Mouse (Mus musculus): ENCODE measurements at regions not wholly inside any gene's neighbourhood (a gene's known extent, or its start where the extent isn't known, plus 50 kb on each side); places are given as distances from the start of the nearest gene placed in this dataset.

GRCm38 (mm10) chr5:119370931-119371330 lies 299.5 kb upstream of the Tbx3 start:
- H3K4me1 ChIP-seq, result peaks cover 12% of the 10 kb centered on the region
- no peak overlapping the region for H3K4me3 ChIP-seq
- DNase-seq (ENCODE audit: low spot score), result no peak
- H3K27ac ChIP-seq, result peak overlapping the region; percentile 14; the same call in 1 of the 2 replicates
- H3K36me3 ChIP-seq, result no peaks in the 10 kb centered on the region
- WGBS, result 57% methylated on average over 16 of the region's 16 CpGs
- peaks cover 41% of the 10 kb centered on the region for H3K27me3 ChIP-seq (ENCODE audit: low read depth, poor library complexity, severe bottlenecking)
- no peaks in the 10 kb centered on the region for H3K9me3 ChIP-seq (replicated peaks)

- H3K4me3 ChIP-seq, result no peak overlapping the region
- 88% methylated on average over 24 of the region's 24 CpGs for WGBS
- no peak for DNase-seq (ENCODE audit: low spot score)
- H3K36me3 ChIP-seq, result no peaks in the 10 kb centered on the region
- H3K9me3 ChIP-seq (replicated peaks), result no peaks in the 10 kb centered on the region
- no peak overlapping the region for H3K27ac ChIP-seq
- H3K27me3 ChIP-seq (ENCODE audit: low read depth, poor library complexity, severe bottlenecking), result peaks cover 47% of the 10 kb centered on the region
- H3K4me1 ChIP-seq, result peaks cover 25% of the 10 kb centered on the region
Measured at GRCm38 (mm10) chr5:119373774-119374700, 296.4 kb upstream of the Tbx3 start.

GRCm38 (mm10) chr5:119374861-119375260 lies 295.6 kb upstream of the Tbx3 start:
- Histone ChIP-seq H3K27me3 (ENCODE audit: low read depth, poor library complexity, severe bottlenecking) (peaks cover 47% of the 10 kb centered on the region), H3K9me3 (replicated peaks) (no peaks in the 10 kb centered on the region), H3K27ac (no peak overlapping the region), H3K4me1 (peaks cover 31% of the 10 kb centered on the region), H3K36me3 (no peaks in the 10 kb centered on the region), H3K4me3 (no peak overlapping the region)
- no peak for DNase-seq (ENCODE audit: low spot score)
- 90% methylated on average over 3 of the region's 3 CpGs for WGBS

GRCm38 (mm10) chr5:119378261-119378660 lies 292.2 kb upstream of the Tbx3 start:
- Histone ChIP-seq H3K4me3 (peak overlapping the region; percentile 7; the same call in 1 of the 2 replicates), H3K4me1 (peaks cover 42% of the 10 kb centered on the region), H3K27ac (peak overlapping the region; percentile 72), H3K9me3 (replicated peaks) (0 out of 2 replicates have a peak, but pooled peaks cover 4% of the 10 kb centered on the region), H3K27me3 (ENCODE audit: low read depth, poor library complexity, severe bottlenecking) (peaks cover 47% of the 10 kb centered on the region), H3K36me3 (no peaks in the 10 kb centered on the region)
- WGBS, result 2% methylated on average over 8 of the region's 8 CpGs
- peak; percentile 57 for DNase-seq (ENCODE audit: low spot score)

GRCm38 (mm10) chr5:119379915-119380432 lies 290.5 kb upstream of the Tbx3 start:
- Histone ChIP-seq H3K27me3 (ENCODE audit: low read depth, poor library complexity, severe bottlenecking) (peaks cover 46% of the 10 kb centered on the region), H3K27ac (no peak overlapping the region), H3K4me1 (peaks cover 42% of the 10 kb centered on the region), H3K4me3 (no peak overlapping the region; the same call in 1 of the 2 replicates), H3K9me3 (replicated peaks) (0 out of 2 replicates have a peak, but pooled peaks cover 4% of the 10 kb centered on the region), H3K36me3 (no peaks in the 10 kb centered on the region)
- 26% methylated on average over 6 of the region's 6 CpGs for WGBS
- DNase-seq (ENCODE audit: low spot score), result peak; percentile 51

GRCm38 (mm10) chr5:119381495-119381894 lies 289.0 kb upstream of the Tbx3 start:
- peak; percentile 44 for DNase-seq (ENCODE audit: low spot score)
- Histone ChIP-seq H3K36me3 (no peaks in the 10 kb centered on the region), H3K4me3 (no peak overlapping the region), H3K27me3 (ENCODE audit: low read depth, poor library complexity, severe bottlenecking) (peaks cover 31% of the 10 kb centered on the region), H3K4me1 (peaks cover 47% of the 10 kb centered on the region), H3K9me3 (replicated peaks) (0 out of 2 replicates have a peak, but pooled peaks cover 4% of the 10 kb centered on the region), H3K27ac (peak overlapping the region; percentile 17; the same call in 1 of the 2 replicates)
- WGBS, result 38% methylated on average over 12 of the region's 12 CpGs

- WGBS, result 91% methylated on average over 10 of the region's 10 CpGs
- no peaks in the 10 kb centered on the region for H3K36me3 ChIP-seq
- no peak for DNase-seq (ENCODE audit: low spot score)
Measured at GRCm38 (mm10) chr5:119385506-119385905, 285.0 kb upstream of the Tbx3 start.

GRCm38 (mm10) chr5:119386821-119387220 lies 283.6 kb upstream of the Tbx3 start:
- H3K27me3 ChIP-seq (ENCODE audit: low read depth, poor library complexity, severe bottlenecking), result peaks cover 42% of the 10 kb centered on the region
- 0 out of 2 replicates have a peak, but pooled peaks cover 4% of the 10 kb centered on the region for H3K9me3 ChIP-seq (replicated peaks)
- H3K36me3 ChIP-seq, result no peaks in the 10 kb centered on the region
- peaks cover 21% of the 10 kb centered on the region for H3K4me1 ChIP-seq
- H3K4me3 ChIP-seq, result no peak overlapping the region
- H3K27ac ChIP-seq, result 0 out of 2 replicates have a peak overlapping the region, but pooled peaks have one; percentile 1
- DNase-seq (ENCODE audit: low spot score), result no peak
- WGBS, result 81% methylated on average over 8 of the region's 8 CpGs

More at GRCm38 (mm10) chr5:119385506-119385905, 285.0 kb upstream of the Tbx3 start:
- H3K27ac ChIP-seq, result no peak overlapping the region
- peaks cover 34% of the 10 kb centered on the region for H3K4me1 ChIP-seq
- peaks cover 39% of the 10 kb centered on the region for H3K27me3 ChIP-seq (ENCODE audit: low read depth, poor library complexity, severe bottlenecking)
- no peak overlapping the region for H3K4me3 ChIP-seq
- 0 out of 2 replicates have a peak, but pooled peaks cover 4% of the 10 kb centered on the region for H3K9me3 ChIP-seq (replicated peaks)

- Histone ChIP-seq H3K27me3 (ENCODE audit: low read depth, poor library complexity, severe bottlenecking) (peaks cover 42% of the 10 kb centered on the region), H3K36me3 (no peaks in the 10 kb centered on the region), H3K4me1 (peaks cover 21% of the 10 kb centered on the region), H3K4me3 (no peak overlapping the region), H3K27ac (no peak overlapping the region), H3K9me3 (replicated peaks) (no peaks in the 10 kb centered on the region)
- 75% methylated on average over 2 of the region's 2 CpGs for WGBS
- DNase-seq (ENCODE audit: low spot score), result no peak
Measured at GRCm38 (mm10) chr5:119387261-119387660, 283.2 kb upstream of the Tbx3 start.

GRCm38 (mm10) chr5:119388841-119389240 lies 281.6 kb upstream of the Tbx3 start:
- Histone ChIP-seq H3K27ac (no peak overlapping the region), H3K27me3 (ENCODE audit: low read depth, poor library complexity, severe bottlenecking) (peaks cover 35% of the 10 kb centered on the region; the same call in 1 of the 2 replicates), H3K36me3 (no peaks in the 10 kb centered on the region), H3K4me1 (peaks cover 21% of the 10 kb centered on the region), H3K9me3 (replicated peaks) (no peaks in the 10 kb centered on the region), H3K4me3 (no peak overlapping the region)
- WGBS, result 60% methylated on average over 5 of the region's 5 CpGs
- no peak for DNase-seq (ENCODE audit: low spot score)

GRCm38 (mm10) chr5:119389384-119389783 lies 281.1 kb upstream of the Tbx3 start:
- Histone ChIP-seq H3K4me3 (no peak overlapping the region), H3K36me3 (no peaks in the 10 kb centered on the region), H3K4me1 (peaks cover 21% of the 10 kb centered on the region), H3K27me3 (ENCODE audit: low read depth, poor library complexity, severe bottlenecking) (peaks cover 29% of the 10 kb centered on the region; the same call in 1 of the 2 replicates), H3K9me3 (replicated peaks) (no peaks in the 10 kb centered on the region), H3K27ac (no peak overlapping the region)
- WGBS, result 86% methylated on average over 9 of the region's 9 CpGs
- DNase-seq (ENCODE audit: low spot score), result no peak

GRCm38 (mm10) chr5:119389857-119390256 lies 280.6 kb upstream of the Tbx3 start:
- H3K4me1 ChIP-seq, result peaks cover 21% of the 10 kb centered on the region
- no peaks in the 10 kb centered on the region for H3K36me3 ChIP-seq
- peaks cover 29% of the 10 kb centered on the region; the same call in 1 of the 2 replicates for H3K27me3 ChIP-seq (ENCODE audit: low read depth, poor library complexity, severe bottlenecking)
- no peak overlapping the region for H3K27ac ChIP-seq
- H3K9me3 ChIP-seq (replicated peaks), result no peaks in the 10 kb centered on the region
- no peak overlapping the region for H3K4me3 ChIP-seq
- no peak for DNase-seq (ENCODE audit: low spot score)
- 89% methylated on average over 7 of the region's 7 CpGs for WGBS

- H3K27ac ChIP-seq, result no peak overlapping the region
- 0 out of 2 replicates have a peak, but pooled peaks cover 7% of the 10 kb centered on the region for H3K27me3 ChIP-seq (ENCODE audit: low read depth, poor library complexity, severe bottlenecking)
Measured at GRCm38 (mm10) chr5:119398475-119398874, 272.0 kb upstream of the Tbx3 start.

More at GRCm38 (mm10) chr5:119398475-119398874, 272.0 kb upstream of the Tbx3 start:
- DNase-seq (ENCODE audit: low spot score), result no peak
- H3K4me1 ChIP-seq, result peaks cover 24% of the 10 kb centered on the region
- 63% methylated on average over 5 of the region's 5 CpGs for WGBS
- H3K9me3 ChIP-seq (replicated peaks), result no peaks in the 10 kb centered on the region
- no peaks in the 10 kb centered on the region for H3K36me3 ChIP-seq
- H3K4me3 ChIP-seq, result no peak overlapping the region

All from limb, embryonic 10.5 days (tissue).